In the genomic region with DNA sequence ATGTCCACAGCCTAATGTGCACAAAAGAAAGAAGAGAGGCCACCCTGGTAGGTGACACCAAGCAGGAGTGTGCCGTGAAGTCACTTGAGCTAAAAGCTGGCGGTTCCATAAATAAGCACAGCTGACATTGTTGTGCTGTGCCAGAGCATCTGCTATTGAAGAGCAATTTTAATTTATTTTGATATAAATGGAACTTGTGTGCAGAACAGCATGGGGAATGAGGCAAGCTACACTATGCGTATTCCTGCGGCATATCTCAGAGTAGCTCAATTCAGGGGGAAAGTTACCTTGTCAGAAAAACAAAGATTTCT, we compare ENCODE assay signal across 14 mouse cellular contexts.
A peak's percentile ranks its signal among the peaks of the same experiment; 100 is the strongest.
DNase-seq lines count a peak whose midpoint lies in the region; ATAC-seq lines count a peak whose summit lies in the region.
"Had no signal": no experiment of that assay in that cellular context is flagged by ENCODE, and none has a peak within 500 bp of the region (broad histone marks: within the 10 kb centered on the region; RNA-seq: fewer than 3 reads in every experiment).

No protein-coding gene starts in this region.

- peaks cover 20% of the 10 kb centered on the region for H3K4me1 ChIP-seq in forebrain, embryonic 12.5 days
- peaks cover 7% of the 10 kb centered on the region; the same call in 1 of the 2 replicates for H3K4me1 ChIP-seq in forebrain, embryonic 10.5 days
- no peaks in the 10 kb centered on the region for H3K4me1 ChIP-seq in midbrain, embryonic 11.5 days (ENCODE audit: control insufficient read depth, insufficient read depth, low read length)
- H3K4me1 ChIP-seq in midbrain, embryonic 10.5 days: peaks cover 5% of the 10 kb centered on the region; the same call in 1 of the 2 replicates
- H3K4me1 ChIP-seq in hindbrain, embryonic 16.5 days (ENCODE audit: control insufficient read depth, insufficient read depth, low read depth, low read length): peaks cover 12% of the 10 kb centered on the region
- H3K4me1 ChIP-seq in neural tube, embryonic 13.5 days (replicated peaks): peaks cover 31% of the 10 kb centered on the region

- no peaks in the 10 kb centered on the region for H3K9me3 ChIP-seq in forebrain, embryonic 12.5 days
- H3K9me3 ChIP-seq in forebrain, embryonic 10.5 days: no peaks in the 10 kb centered on the region
- H3K9me3 ChIP-seq in midbrain, embryonic 11.5 days (ENCODE audit: control insufficient read depth, low read length): no peaks in the 10 kb centered on the region
- no peaks in the 10 kb centered on the region for H3K9me3 ChIP-seq in midbrain, embryonic 10.5 days (replicated peaks)
- no peaks in the 10 kb centered on the region for H3K9me3 ChIP-seq in hindbrain, embryonic 16.5 days (ENCODE audit: control insufficient read depth, low read length)
- H3K9me3 ChIP-seq in neural tube, embryonic 13.5 days: no peaks in the 10 kb centered on the region

- H3K9ac ChIP-seq in forebrain, embryonic 12.5 days: no peak overlapping the region
- no peak overlapping the region for H3K9ac ChIP-seq in midbrain, embryonic 11.5 days (ENCODE audit: low read length)
- H3K9ac ChIP-seq in hindbrain, embryonic 16.5 days (ENCODE audit: low read depth, low read length): no peak overlapping the region
- H3K9ac ChIP-seq in neural tube, embryonic 13.5 days: no peak overlapping the region
- H3K9ac ChIP-seq: liver, postnatal 0 days had no signal

- DNase-seq in forebrain, embryonic 10.5 days (ENCODE audit: extremely low spot score, low spot score): no peak
- peak; percentile 75 for DNase-seq in midbrain, embryonic 11.5 days (ENCODE audit: low spot score, missing footprints)
- no peak for DNase-seq in midbrain, embryonic 10.5 days (ENCODE audit: low spot score)
- no peak for DNase-seq in gastrocnemius, adult 8-10 months (ENCODE audit: low spot score in 2 of 2)
- DNase-seq in urinary bladder, postnatal 36 days (ENCODE audit: low spot score in 2 of 2): no peak
- DNase-seq: adrenal gland, postnatal 14 days; liver, postnatal 0 days; lung, postnatal 4 days; right cerebral cortex, adult 18-20 months; thymus, postnatal 4 days had no signal

- no peak overlapping the region for H3K4me2 ChIP-seq in forebrain, embryonic 12.5 days
- H3K4me2 ChIP-seq in midbrain, embryonic 11.5 days: no peak overlapping the region
- no peak overlapping the region for H3K4me2 ChIP-seq in hindbrain, embryonic 16.5 days (ENCODE audit: low read length)
- H3K4me2 ChIP-seq in neural tube, embryonic 13.5 days: no peak overlapping the region

- ATAC-seq in forebrain, embryonic 12.5 days (ENCODE audit: low FRiP score): peak; percentile 49; the same call in 1 of the 2 replicates
- ATAC-seq in midbrain, embryonic 11.5 days (ENCODE audit: low FRiP score): no peak
- ATAC-seq in hindbrain, embryonic 16.5 days: peak; percentile 48
- ATAC-seq in neural tube, embryonic 13.5 days (ENCODE audit: low read depth): no peak
- ATAC-seq: liver, postnatal 0 days had no signal

- H3K36me3 ChIP-seq in forebrain, embryonic 12.5 days (replicated peaks): peaks cover 4% of the 10 kb centered on the region; the same call in 1 of the 2 replicates
- H3K36me3 ChIP-seq in forebrain, embryonic 10.5 days (replicated peaks): peaks cover 32% of the 10 kb centered on the region
- H3K36me3 ChIP-seq in midbrain, embryonic 11.5 days (ENCODE audit: control insufficient read depth, insufficient read depth, low read length): no peaks in the 10 kb centered on the region
- H3K36me3 ChIP-seq in midbrain, embryonic 10.5 days: peaks cover 21% of the 10 kb centered on the region
- H3K36me3 ChIP-seq in hindbrain, embryonic 16.5 days (ENCODE audit: control insufficient read depth, insufficient read depth, low read length): peaks cover 2% of the 10 kb centered on the region; the same call in 1 of the 2 replicates
- H3K36me3 ChIP-seq in neural tube, embryonic 13.5 days: peaks cover 8% of the 10 kb centered on the region

- 65% methylated on average over 4 of the region's 4 CpGs for WGBS in forebrain, embryonic 12.5 days
- 88% methylated on average over 4 of the region's 4 CpGs for WGBS in forebrain, embryonic 10.5 days
- WGBS in midbrain, embryonic 11.5 days: 87% methylated on average over 4 of the region's 4 CpGs
- 93% methylated on average over 4 of the region's 4 CpGs for WGBS in midbrain, embryonic 10.5 days
- 31% methylated on average over 4 of the region's 4 CpGs for WGBS in hindbrain, embryonic 16.5 days
- WGBS in neural tube, embryonic 13.5 days: 48% methylated on average over 4 of the region's 4 CpGs

- no peak overlapping the region for H3K4me3 ChIP-seq in forebrain, embryonic 12.5 days (replicated peaks)
- H3K4me3 ChIP-seq in forebrain, embryonic 10.5 days: no peak overlapping the region
- H3K4me3 ChIP-seq in midbrain, embryonic 11.5 days (ENCODE audit: low read depth, low read length): no peak overlapping the region
- H3K4me3 ChIP-seq in midbrain, embryonic 10.5 days: no peak overlapping the region
- no peak overlapping the region for H3K4me3 ChIP-seq in hindbrain, embryonic 16.5 days (ENCODE audit: low read length)
- H3K4me3 ChIP-seq in neural tube, embryonic 13.5 days: no peak overlapping the region

- no peaks in the 10 kb centered on the region for H3K27me3 ChIP-seq in forebrain, embryonic 12.5 days
- H3K27me3 ChIP-seq in forebrain, embryonic 10.5 days (ENCODE audit: poor library complexity, severe bottlenecking): no peaks in the 10 kb centered on the region
- no peaks in the 10 kb centered on the region for H3K27me3 ChIP-seq in midbrain, embryonic 11.5 days (ENCODE audit: control insufficient read depth, insufficient read depth, low read length)
- no peaks in the 10 kb centered on the region for H3K27me3 ChIP-seq in midbrain, embryonic 10.5 days (ENCODE audit: low read depth, poor library complexity, severe bottlenecking)
- H3K27me3 ChIP-seq in hindbrain, embryonic 16.5 days (replicated peaks; ENCODE audit: control insufficient read depth, insufficient read depth, low read length): no peaks in the 10 kb centered on the region
- no peaks in the 10 kb centered on the region for H3K27me3 ChIP-seq in neural tube, embryonic 13.5 days

- peak overlapping the region; percentile 25 for H3K27ac ChIP-seq in forebrain, embryonic 12.5 days
- no peak overlapping the region for H3K27ac ChIP-seq in forebrain, embryonic 10.5 days
- H3K27ac ChIP-seq in midbrain, embryonic 11.5 days (ENCODE audit: low read depth, low read length): no peak overlapping the region
- no peak overlapping the region for H3K27ac ChIP-seq in midbrain, embryonic 10.5 days (replicated peaks)
- H3K27ac ChIP-seq in hindbrain, embryonic 16.5 days (ENCODE audit: low read depth, low read length): peak overlapping the region; percentile 51; the same call in 1 of the 2 replicates
- peak overlapping the region; percentile 53 for H3K27ac ChIP-seq in neural tube, embryonic 13.5 days (replicated peaks)
- H3K27ac ChIP-seq: stomach, postnatal 0 days had no signal

Comparison
In these comparisons a context has a peak if more than half of its experiments do, and no peak if none do; other contexts are left out.
1. H3K27ac ChIP-seq: peak in forebrain, embryonic 12.5 days (single experiment), hindbrain, embryonic 16.5 days (single experiment) and neural tube, embryonic 13.5 days (single experiment); none in forebrain, embryonic 10.5 days (single experiment), midbrain, embryonic 11.5 days (single experiment) and midbrain, embryonic 10.5 days (single experiment).
2. ATAC-seq: peak in forebrain, embryonic 12.5 days (single experiment) and hindbrain, embryonic 16.5 days (single experiment); none in midbrain, embryonic 11.5 days (single experiment) and neural tube, embryonic 13.5 days (single experiment).